Mouse (Mus musculus) midbrain, embryonic 10.5 days (tissue): ENCODE measurements around the gene Slc6a2. TPM values are rescaled to one million over a fixed set of nuclear protein-coding genes. Genes with fewer than 3 reads are reported as not detected.

Source experiments
- DNase-seq: peaks from one replicate; pipeline ENCODE4 v3.0.0-alpha.2; 2017; ENCODE audit warnings: low spot score
- H3K27ac ChIP-seq: fragments of 300-500 bp; sonication (generic); replicated peaks from 2 replicates; pipeline ENCODE4 v1.5.1; 2016; ENCODE audit warnings: mild to moderate bottlenecking
- H3K27me3 ChIP-seq: fragments of 300-500 bp; sonication (generic); 2 replicates; pipeline ENCODE4 v1.6.1; 2016; ENCODE audit warnings: low read depth, mild to moderate bottlenecking; ENCODE audit not compliant: poor library complexity, severe bottlenecking
- H3K36me3 ChIP-seq: fragments of 300-500 bp; sonication (generic); 2 replicates; pipeline ENCODE4 v1.6.1; 2016; ENCODE audit warnings: mild to moderate bottlenecking, moderate library complexity
- H3K4me1 ChIP-seq: fragments of 300-500 bp; sonication (generic); 2 replicates; pipeline ENCODE4 v1.6.1; 2016
- H3K4me3 ChIP-seq: fragments of 300-500 bp; sonication (generic); 2 replicates; pipeline ENCODE4 v1.5.1; 2016; ENCODE audit warnings: mild to moderate bottlenecking, moderate library complexity
- H3K9me3 ChIP-seq: fragments of 300-500 bp; sonication (generic); replicated peaks from 2 replicates; pipeline ENCODE4 v1.6.1; 2016; ENCODE audit warnings: mild to moderate bottlenecking
- WGBS: fragments of 180-500 bp; shearing (Covaris S2); methylation state at CpG from one replicate; pipeline ENCODE4 v1.1.7; 2016; 5-methylcytosine and 5-hydroxymethylcytosine counted together
- microRNA-seq: library from miRNA; unstranded; fragments of <30 nt; microRNA quantifications from one replicate; pipeline ENCODE4, GENCODE M21; 2017
- polyA plus RNA-seq: library from polyadenylated mRNA; unstranded; fragments of >200 nt; fragmentation: Nextera tagmentation; extraction: Ambion mirVana; gene quantifications from 2 replicates; pipeline ENCODE4 v1.2.1, GENCODE M21; 2016

The Slc6a2 gene
- polyA plus RNA-seq, 1 experiment from 2014 or later = not detected

- Histone ChIP-seq H3K27ac (no peak overlapping the region), H3K4me1 (peaks cover 15% of the 10 kb centered on the region), H3K36me3 (no peaks in the 10 kb centered on the region), H3K27me3 (no peaks in the 10 kb centered on the region), H3K4me3 (no peak overlapping the region), H3K9me3 (no peaks in the 10 kb centered on the region)
- DNase-seq = no peak
- 81% methylated on average over 4 of the region's 4 CpGs for WGBS
Observed at GRCm38 (mm10) chr8:93040776-93041567, 81.1 kb downstream of the Slc6a2 start.

- WGBS = 53% methylated on average over 1 of the region's 1 CpGs
- Histone ChIP-seq H3K27ac (no peak overlapping the region), H3K4me3 (no peak overlapping the region)
Observed at GRCm38 (mm10) chr8:93043083-93043482, 83.2 kb downstream of the Slc6a2 start.

DNA sequence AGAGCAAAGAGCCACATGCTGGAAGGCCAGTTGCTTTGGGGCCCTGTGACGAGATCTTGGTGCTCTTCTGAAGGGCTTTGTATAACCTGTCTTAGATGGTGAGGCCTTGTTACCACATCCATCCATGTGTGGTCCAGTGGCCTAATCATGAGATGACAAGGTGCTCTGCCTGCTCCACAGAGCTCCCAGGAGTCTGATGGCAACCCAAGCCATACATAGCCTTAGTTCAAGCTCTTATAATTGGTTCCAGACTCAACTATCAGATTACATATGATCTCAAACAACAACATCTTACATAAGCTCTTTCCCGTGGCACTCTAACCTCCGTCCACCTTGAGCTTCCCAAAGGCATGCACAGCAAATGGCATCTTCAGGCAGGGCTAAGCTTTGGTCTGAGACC lies 88.2 kb downstream of the Slc6a2 start, which contains the start of gene Ces1a:
TSS of gene Ces1a (minus strand) at position 101 of the 400 bp plus-strand sequence.
- Histone ChIP-seq H3K27ac (no peak within 1 kb of the TSS), H3K9me3 (no peaks in the 10 kb centered on the region), H3K4me3 (no peak within 1 kb of the TSS), H3K4me1 (no peaks in the 10 kb centered on the region), H3K27me3 (no peaks in the 10 kb centered on the region), H3K36me3 (no peaks in the 10 kb centered on the region)
- no peak for DNase-seq
- WGBS = 69% methylated on average over 3 of the region's 3 CpGs

More at GRCm38 (mm10) chr8:93043083-93043482, 83.2 kb downstream of the Slc6a2 start:
- H3K4me1 ChIP-seq = peaks cover 14% of the 10 kb centered on the region
- H3K27me3 ChIP-seq = no peaks in the 10 kb centered on the region
- no peaks in the 10 kb centered on the region for H3K36me3 ChIP-seq
- no peak for DNase-seq
- H3K9me3 ChIP-seq = no peaks in the 10 kb centered on the region

- Histone ChIP-seq H3K27ac (no peak overlapping the region), H3K4me1 (no peaks in the 10 kb centered on the region), H3K36me3 (no peaks in the 10 kb centered on the region), H3K27me3 (no peaks in the 10 kb centered on the region), H3K9me3 (no peaks in the 10 kb centered on the region), H3K4me3 (no peak overlapping the region)
- DNase-seq = no peak
- 79% methylated on average over 4 of the region's 4 CpGs for WGBS
Observed at GRCm38 (mm10) chr8:93048510-93049416, 88.9 kb downstream of the Slc6a2 start.

Small RNAs within 50 kb of the gene (microRNA-seq; reads per million reads assigned to microRNA genes)
- not detected for gene Gm22151

Other genes with a start within 250 kb of the Slc6a2 start
- 46.9 and 49.2 TPM in 2 replicates for gene Mmp2, start 132.8 kb upstream of the Slc6a2 start, polyA plus RNA-seq
- 3.0 and 3.9 TPM in 2 replicates for gene Lpcat2, start 104.7 kb upstream of the Slc6a2 start, polyA plus RNA-seq
- 0.23 and 0.26 TPM in 2 replicates for gene Capns2, start 58.7 kb upstream of the Slc6a2 start, polyA plus RNA-seq
- not detected in 2 replicates for gene Ces1a, start 88.1 kb downstream of the Slc6a2 start, polyA plus RNA-seq
- gene Ces1b, start 119.9 kb downstream of the Slc6a2 start, polyA plus RNA-seq = not detected in 2 replicates
- gene Ces1c, start 171.2 kb downstream of the Slc6a2 start, polyA plus RNA-seq = not detected in 2 replicates
- gene Ces1d, start 237.8 kb downstream of the Slc6a2 start, polyA plus RNA-seq = 0.11 TPM in 1 of 2 replicates, not detected in the other